In genomic region chrX:162345497-162346143, GRCm38 (mm10) we compare ENCODE assay signal across 12 mouse cellular contexts.
A peak's percentile ranks its signal among the peaks of the same experiment; 100 is the strongest.
DNase-seq lines count a peak whose midpoint lies in the region; ATAC-seq and TF ChIP-seq lines count a peak whose summit lies in the region.
"Had no signal": no experiment of that assay in that cellular context is flagged by ENCODE, and none has a peak within 500 bp of the region (broad histone marks: within the 10 kb centered on the region; RNA-seq: fewer than 3 reads in every experiment).

No protein-coding gene starts in this region.

- H3K4me1 ChIP-seq in lung, adult 2 months (ENCODE audit: control insufficient read depth, insufficient read depth, low read length), result no peaks in the 10 kb centered on the region
- no peaks in the 10 kb centered on the region for H3K4me1 ChIP-seq in hindbrain, embryonic 12.5 days
- H3K4me1 ChIP-seq: midbrain, embryonic 13.5 days had no signal

- no peak for TF ChIP-seq POLR2A in lung, adult 2 months (IDR thresholded peaks at IDR 0.05; ENCODE audit: borderline replicate concordance, extremely low read depth, low read depth, low read length)

- no peak overlapping the region for H3K27ac ChIP-seq in hindbrain, embryonic 12.5 days
- H3K27ac ChIP-seq: midbrain, embryonic 13.5 days had no signal

- intact Hi-C loops in left cerebral cortex, postnatal 36 days (cut with DNase I), result no loop called here

- H3K4me3 ChIP-seq in lung, adult 2 months (replicated peaks; ENCODE audit: extremely low read depth, low read depth, low read length), result no peak overlapping the region
- no peak overlapping the region for H3K4me3 ChIP-seq in hindbrain, embryonic 12.5 days
- H3K4me3 ChIP-seq: midbrain, embryonic 13.5 days had no signal

- no peaks in the 10 kb centered on the region for H3K9me3 ChIP-seq in hindbrain, embryonic 12.5 days (replicated peaks)
- H3K9me3 ChIP-seq: midbrain, embryonic 13.5 days had no signal

- H3K27me3 ChIP-seq in hindbrain, embryonic 12.5 days, result peaks cover 6% of the 10 kb centered on the region; the same call in 1 of the 2 replicates

- no peak overlapping the region for H3K9ac ChIP-seq in hindbrain, embryonic 12.5 days
- H3K9ac ChIP-seq: midbrain, embryonic 13.5 days had no signal

- peak; percentile 30 for DNase-seq in adrenal gland, postnatal 25 days
- no peak for DNase-seq in adrenal gland, adult 18-20 months (ENCODE audit: low spot score in 2 of 2)
- peak; percentile 12 for DNase-seq in lung, postnatal 10 days
- DNase-seq in lung, adult 2 months, result no peak
- DNase-seq in cerebellum, postnatal 10 days, result peak; percentile 72 to 77
- DNase-seq in kidney, postnatal 10 days, result peak; percentile 30
- no peak for DNase-seq in left cerebral cortex, postnatal 36 days (ENCODE audit: low spot score in 2 of 2)
- DNase-seq: B cell, adult 2 months; thymus, adult 2 months had no signal

- WGBS in lung, adult 2 months, result 59% methylated on average over 3 of the region's 3 CpGs
- WGBS in hindbrain, embryonic 12.5 days, result 80% methylated on average over 3 of the region's 3 CpGs

- ATAC-seq in hindbrain, embryonic 12.5 days (ENCODE audit: low FRiP score), result no peak
- ATAC-seq: midbrain, embryonic 13.5 days had no signal

- no peak for TF ChIP-seq CTCF in lung, adult 2 months (IDR thresholded peaks at IDR 0.05; ENCODE audit: insufficient read depth, low read length)

- no peak overlapping the region for H3K4me2 ChIP-seq in hindbrain, embryonic 12.5 days (replicated peaks)
- H3K4me2 ChIP-seq: liver, embryonic 11.5 days; midbrain, embryonic 13.5 days had no signal

- H3K36me3 ChIP-seq in hindbrain, embryonic 12.5 days, result no peaks in the 10 kb centered on the region
- H3K36me3 ChIP-seq: midbrain, embryonic 13.5 days had no signal

Comparison
In these comparisons a context has a peak if more than half of its experiments do, and no peak if none do; other contexts are left out.
1. DNase-seq: peak in adrenal gland, postnatal 25 days (single experiment), lung, postnatal 10 days (single experiment), cerebellum, postnatal 10 days (2 of 2) and kidney, postnatal 10 days (single experiment); none in adrenal gland, adult 18-20 months (0 of 2), lung, adult 2 months (single experiment) and left cerebral cortex, postnatal 36 days (0 of 2).